Mouse (Mus musculus) MEL (cell line): ENCODE results near the gene Rnasel.

Source experiments
- CHD2 ChIP-seq: IDR thresholded peaks from 2 replicates; pipeline ENCODE4 v1.6.1; 2011; ENCODE audit warnings: low read length, improper control_type of control experiment
- CTCF ChIP-seq, 3 experiments: IDR thresholded peaks in 2 of 3; conservative IDR thresholded peaks in 1 of 3; 2 replicates each; pipeline ENCODE4 v1.5.1; 2011 to 2012; ENCODE audit warnings: low read length in 3 of 3, low read depth in 2 of 3, mild to moderate bottlenecking in 2 of 3, improper control_type of control experiment in 1 of 3, inconsistent platforms in 1 of 3, mixed read lengths in 1 of 3, moderate library complexity in 1 of 3; ENCODE audit not compliant: control insufficient read depth in 1 of 3, insufficient read depth in 1 of 3, poor library complexity in 1 of 3, severe bottlenecking in 1 of 3
- EP300 ChIP-seq, 2 experiments: IDR thresholded peaks; 2 replicates each; pipeline ENCODE4 v1.6.1; 2011; ENCODE audit warnings: improper control_type of control experiment in 2 of 2, low read length in 2 of 2, low read depth in 1 of 2, mild to moderate bottlenecking in 1 of 2
- GATA1 ChIP-seq: IDR thresholded peaks from 2 replicates; pipeline ENCODE4 v1.6.1; 2011; ENCODE audit warnings: low read depth, low read length, improper control_type of control experiment
- HCFC1 ChIP-seq: IDR thresholded peaks from 2 replicates; pipeline ENCODE4 v1.6.1; 2012; ENCODE audit warnings: low read depth, mild to moderate bottlenecking, inconsistent platforms, low read length, improper control_type of control experiment, moderate library complexity
- MAFK ChIP-seq: IDR thresholded peaks from 2 replicates; pipeline ENCODE4 v1.6.1; 2011; ENCODE audit warnings: low read depth, mild to moderate bottlenecking, low read length, improper control_type of control experiment, borderline replicate concordance
- MEF2A ChIP-seq: IDR thresholded peaks from 2 replicates; pipeline ENCODE4 v1.6.1; 2014; ENCODE audit warnings: low read depth, mild to moderate bottlenecking, inconsistent platforms, low read length, improper control_type of control experiment; ENCODE audit not compliant: poor library complexity, insufficient replicate concordance, severe bottlenecking; ENCODE audit errors: extremely low read depth
- NELFE ChIP-seq: IDR thresholded peaks from 2 replicates; pipeline ENCODE4 v1.6.1; 2011; ENCODE audit warnings: low read depth, low read length, improper control_type of control experiment
- POLR2A ChIP-seq, 2 experiments: IDR thresholded peaks; 2 replicates each; pipeline ENCODE4 v1.6.1; 2011 to 2012; ENCODE audit warnings: low read length in 2 of 2, mild to moderate bottlenecking in 2 of 2, control low read depth in 1 of 2, improper control_type of control experiment in 1 of 2, low read depth in 1 of 2, moderate library complexity in 1 of 2; ENCODE audit not compliant: control insufficient read depth in 1 of 2, insufficient read depth in 1 of 2, poor library complexity in 1 of 2
- POLR2AphosphoS2 ChIP-seq: IDR thresholded peaks from 2 replicates; pipeline ENCODE4 v1.6.1; 2011; ENCODE audit warnings: low read length, improper control_type of control experiment
- RAD21 ChIP-seq: IDR thresholded peaks from 2 replicates; pipeline ENCODE4 v1.6.1; 2011; ENCODE audit warnings: mild to moderate bottlenecking, low read depth, low read length, improper control_type of control experiment
- RCOR1 ChIP-seq: IDR thresholded peaks from 2 replicates; pipeline ENCODE4 v1.6.1; 2012; ENCODE audit warnings: low read depth, mild to moderate bottlenecking, inconsistent platforms, low read length, improper control_type of control experiment

GRCm38 (mm10) chr1:153730671-153731070 is 18.6 kb upstream of the Rnasel start:
- TF ChIP-seq EP300 (IDR thresholded peaks at IDR 0.05; ENCODE audit: low read depth in 1 of 2, low read length in 2 of 2), result no peak
- no peak for TF ChIP-seq HCFC1
- no peak for TF ChIP-seq GATA1
- TF ChIP-seq RAD21, result no peak
- no peak for TF ChIP-seq MAFK
- no peak for TF ChIP-seq MEF2A
- no peak for TF ChIP-seq CTCF (IDR thresholded peaks at IDR 0.05 in 2 of 3, conservative IDR thresholded peaks at IDR 0.05 in 1 of 3; ENCODE audit: control insufficient read depth in 1 of 3, insufficient read depth in 1 of 3, low read depth in 2 of 3, low read length in 3 of 3, poor library complexity in 1 of 3, severe bottlenecking in 1 of 3)
- no peak for TF ChIP-seq POLR2AphosphoS2
- no peak for TF ChIP-seq CHD2
- TF ChIP-seq POLR2A (IDR thresholded peaks at IDR 0.05; ENCODE audit: control insufficient read depth in 1 of 2, insufficient read depth in 1 of 2, low read depth in 1 of 2, low read length in 2 of 2, poor library complexity in 1 of 2), result no peak
- no peak for TF ChIP-seq RCOR1
- TF ChIP-seq NELFE, result no peak
